Mouse (Mus musculus): ENCODE data around the gene Ccr1l1.

GRCm38 (mm10) chr9:123930926-123931325 lies 47.3 kb downstream of the Ccr1l1 start:
- no peak for TF ChIP-seq CTCF (IDR thresholded peaks at IDR 0.05; ENCODE audit: borderline replicate concordance, control insufficient read depth, extremely low read depth, insufficient read depth, low read length, poor library complexity)
- no peak for TF ChIP-seq POLR2A (IDR thresholded peaks at IDR 0.05; ENCODE audit: control insufficient read depth, extremely low read depth, insufficient read depth, low read length, poor library complexity)

Data from thymus, adult 2 months (tissue).